Mouse (Mus musculus) kidney, adult 2 months (tissue): ENCODE measurements around the gene Epn2. TPM values are rescaled to one million over a fixed set of nuclear protein-coding genes. Genes with fewer than 3 reads are reported as not detected.
"Not testable (repeated sequence)": the region's sequence is repeated elsewhere in the genome, so short reads cannot be mapped to it uniquely, and the experiment has no call there.

Source experiments
- DNase-seq: peaks from one replicate; pipeline ENCODE4 v3.0.0; 2021
- H3K27ac ChIP-seq: fragments of 200-500 bp; 2 replicates; pipeline ENCODE4 v1.5.1; 2012; ENCODE audit warnings: low read depth, low read length, control low read depth, inconsistent platforms; ENCODE audit not compliant: insufficient read depth
- H3K27me3 ChIP-seq: fragments of 200-500 bp; replicated peaks from 2 replicates; pipeline ENCODE4 v1.6.1; 2012; ENCODE audit warnings: mild to moderate bottlenecking, moderate library complexity, low read length, inconsistent platforms; ENCODE audit not compliant: control insufficient read depth, insufficient read depth
- H3K36me3 ChIP-seq: fragments of 200-500 bp; 2 replicates; pipeline ENCODE4 v1.6.1; 2012; ENCODE audit warnings: mild to moderate bottlenecking, moderate library complexity, low read length, inconsistent platforms; ENCODE audit not compliant: control insufficient read depth, insufficient read depth
- H3K4me1 ChIP-seq: fragments of 200-500 bp; 2 replicates; pipeline ENCODE4 v1.6.1; 2011; ENCODE audit warnings: low read length; ENCODE audit not compliant: control insufficient read depth, insufficient read depth
- H3K4me3 ChIP-seq: fragments of 200-500 bp; 2 replicates; pipeline ENCODE4 v1.5.1; 2011; ENCODE audit warnings: mild to moderate bottlenecking, low read depth, low read length, control low read depth; ENCODE audit not compliant: insufficient read depth
- CTCF ChIP-seq: fragments of 200-500 bp; conservative IDR thresholded peaks from 2 replicates; pipeline ENCODE4 v1.5.1; 2011; ENCODE audit warnings: low read depth, mild to moderate bottlenecking, control low read depth, low read length, moderate library complexity, mixed read lengths; ENCODE audit not compliant: insufficient read depth, insufficient read length
- POLR2A ChIP-seq: fragments of 200-500 bp; IDR thresholded peaks from one replicate; pipeline ENCODE4 v1.6.1; 2011; ENCODE audit warnings: low read depth, low read length, control low read depth
- WGBS: fragments of 180-500 bp; shearing (Covaris S2); methylation state at CpG from one replicate; pipeline ENCODE4 v1.1.7; 2018; 5-methylcytosine and 5-hydroxymethylcytosine counted together
- polyA plus RNA-seq: library from polyadenylated mRNA; depleted of rRNA; stranded (reverse); fragments of >200 nt; gene quantifications from 2 replicates; pipeline ENCODE4 v1.2.3, GENCODE M21; 2012

Epn2 gene
- polyA plus RNA-seq, 1 experiment: 23.1 TPM

DNA sequence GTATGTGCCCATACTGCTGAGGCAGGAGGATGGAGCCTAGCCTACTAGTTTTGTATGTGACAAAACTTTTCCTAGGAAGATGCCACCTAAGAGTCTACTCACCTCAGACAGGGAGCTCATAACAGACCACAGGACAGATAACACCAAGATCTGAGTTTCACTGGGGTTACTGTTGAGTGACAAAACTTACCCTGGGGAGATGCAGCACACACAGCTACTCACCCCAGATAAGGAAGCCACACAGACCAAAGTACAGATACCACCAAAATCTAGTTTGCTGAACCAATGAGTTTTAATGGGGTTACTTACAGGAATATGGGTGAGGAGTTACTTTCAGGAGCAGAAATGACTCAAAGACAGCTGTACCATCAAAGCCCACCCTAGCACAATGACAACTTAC, 13.6 kb upstream of the Epn2 start:
- Histone ChIP-seq H3K27me3 (no peaks in the 10 kb centered on the region), H3K27ac (no peak overlapping the region), H3K4me1 (no peaks in the 10 kb centered on the region), H3K4me3 (no peak overlapping the region), H3K36me3 (no peaks in the 10 kb centered on the region)
- TF ChIP-seq POLR2A: no peak
- TF ChIP-seq CTCF: no peak
- no peak for DNase-seq

- H3K36me3 ChIP-seq: no peaks in the 10 kb centered on the region
- no peak overlapping the region for H3K27ac ChIP-seq
- TF ChIP-seq CTCF (no peak), POLR2A (no peak)
- H3K4me1 ChIP-seq: no peaks in the 10 kb centered on the region
- no peaks in the 10 kb centered on the region for H3K27me3 ChIP-seq
- 97% methylated on average over 3 of the region's 3 CpGs for WGBS
- H3K4me3 ChIP-seq: no peak overlapping the region
- no peak for DNase-seq
These were observed 12.6 kb upstream of the Epn2 start for GRCm38 (mm10) chr11:61592061-61592460.

- 60% methylated on average over 7 of the region's 7 CpGs for WGBS
- no peak for TF ChIP-seq POLR2A
- no peak for TF ChIP-seq CTCF
- Histone ChIP-seq H3K27me3 (no peaks in the 10 kb centered on the region), H3K4me3 (no peak overlapping the region), H3K4me1 (no peaks in the 10 kb centered on the region), H3K36me3 (no peaks in the 10 kb centered on the region), H3K27ac (peak overlapping the region; percentile 62)
- DNase-seq: peak; percentile 78
These were observed 11.2 kb upstream of the Epn2 start for GRCm38 (mm10) chr11:61590516-61591213.

DNA sequence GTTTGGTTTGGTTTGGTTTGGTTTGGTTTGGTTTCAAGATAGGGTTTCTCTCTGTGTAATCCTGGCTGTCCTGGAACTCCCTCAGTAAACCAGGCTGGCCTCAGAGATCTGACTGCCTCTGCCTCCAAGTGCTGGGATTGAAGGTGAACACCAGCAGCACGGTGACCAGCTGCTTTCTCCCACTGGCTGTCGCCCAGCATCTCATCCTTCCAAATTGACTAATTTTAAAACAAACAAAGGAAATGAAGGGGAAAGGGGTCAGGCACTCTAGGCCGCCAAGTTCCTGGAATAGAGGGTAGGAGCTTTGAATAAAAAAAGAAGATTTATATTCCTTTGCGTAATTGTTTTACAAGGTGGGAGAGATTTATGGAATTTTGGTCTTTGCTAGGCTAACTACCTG, 5.9 kb upstream of the Epn2 start:
- TF ChIP-seq POLR2A (no peak), CTCF (no peak)
- no peaks in the 10 kb centered on the region for H3K4me1 ChIP-seq
- no peaks in the 10 kb centered on the region for H3K36me3 ChIP-seq
- no peaks in the 10 kb centered on the region for H3K27me3 ChIP-seq
- 56% methylated on average over 4 of the region's 4 CpGs for WGBS
- H3K4me3 ChIP-seq: no peak overlapping the region
- H3K27ac ChIP-seq: no peak overlapping the region
- DNase-seq: peak; percentile 76

GRCm38 (mm10) chr11:61584830-61585229, 5.3 kb upstream of the Epn2 start:
- H3K36me3 ChIP-seq: no peaks in the 10 kb centered on the region
- no peaks in the 10 kb centered on the region; the same call in 1 of the 2 replicates for H3K4me1 ChIP-seq
- no peak for DNase-seq
- TF ChIP-seq CTCF (no peak), POLR2A (no peak)
- 81% methylated on average over 4 of the region's 4 CpGs for WGBS
- no peak overlapping the region for H3K4me3 ChIP-seq
- H3K27me3 ChIP-seq: no peaks in the 10 kb centered on the region
- H3K27ac ChIP-seq: no peak overlapping the region

- no peaks in the 10 kb centered on the region; the same call in 1 of the 2 replicates for H3K4me1 ChIP-seq
- 96% methylated on average over 6 of the region's 6 CpGs for WGBS
- no peak for TF ChIP-seq CTCF
- no peak for TF ChIP-seq POLR2A
- H3K27ac ChIP-seq: no peak overlapping the region
- DNase-seq: no peak
- no peaks in the 10 kb centered on the region for H3K27me3 ChIP-seq
- no peaks in the 10 kb centered on the region for H3K36me3 ChIP-seq
- no peak overlapping the region for H3K4me3 ChIP-seq
These were observed 4.6 kb upstream of the Epn2 start for GRCm38 (mm10) chr11:61584096-61584495.

DNA sequence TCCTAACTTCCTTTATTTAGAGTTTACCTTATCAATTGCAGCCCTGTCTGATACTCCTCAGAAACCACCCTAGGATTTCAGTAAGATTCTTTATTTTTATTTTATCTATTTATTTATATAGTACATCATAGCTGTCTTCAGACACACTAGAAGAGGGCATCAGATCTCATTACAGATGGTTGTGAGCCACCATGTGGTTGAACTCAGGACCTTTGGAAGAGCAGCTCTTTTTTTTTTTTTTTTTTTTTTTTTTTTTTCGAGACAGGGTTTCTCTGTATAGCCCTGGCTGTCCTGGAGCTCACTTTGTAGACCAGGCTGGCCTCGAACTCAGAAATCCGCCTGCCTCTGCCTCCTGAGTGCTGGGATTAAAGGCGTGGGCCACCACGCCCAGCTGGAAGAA, 3.3 kb upstream of the Epn2 start:
- not testable (repeated sequence) for H3K27me3 ChIP-seq, H3K4me1 ChIP-seq, H3K27ac ChIP-seq, DNase-seq, H3K36me3 ChIP-seq, H3K4me3 ChIP-seq
- WGBS: 89% methylated on average over 4 of the region's 5 CpGs

DNA sequence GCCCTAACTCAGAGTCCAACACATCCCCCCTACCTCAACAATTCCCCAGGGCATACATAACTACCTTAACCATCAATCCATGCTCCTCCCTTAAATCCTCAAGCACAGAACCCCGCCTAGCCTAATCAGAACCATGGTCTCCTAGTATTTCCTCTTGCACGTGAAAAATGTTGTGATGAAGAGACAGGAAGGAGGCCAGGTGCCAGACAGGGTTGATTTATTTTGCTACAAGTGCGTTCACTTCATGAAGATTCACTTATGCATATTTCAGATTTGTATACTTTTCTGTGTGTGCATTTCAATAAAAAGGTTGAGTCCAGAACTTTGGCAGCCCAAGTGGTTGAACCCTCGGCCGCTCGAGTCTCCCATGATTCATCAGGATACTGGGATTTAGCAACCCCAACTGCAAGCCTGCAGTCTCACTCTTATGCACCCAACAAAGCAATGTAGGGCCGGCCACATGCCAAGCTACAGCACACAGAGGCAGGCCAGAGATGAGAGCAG, 443 bp upstream of the Epn2 start:
- no peak overlapping the region for H3K27ac ChIP-seq
- peak; percentile 66 for DNase-seq
- H3K4me1 ChIP-seq: peaks cover 8% of the 10 kb centered on the region
- WGBS: 63% methylated on average over 7 of the region's 7 CpGs
- H3K4me3 ChIP-seq: peak overlapping the region; percentile 91
- no peaks in the 10 kb centered on the region for H3K27me3 ChIP-seq
- no peak for TF ChIP-seq CTCF
- no peak for TF ChIP-seq POLR2A
- no peaks in the 10 kb centered on the region for H3K36me3 ChIP-seq
